Mouse (Mus musculus) heart, postnatal 0 days (tissue): ENCODE results near the gene Tfip11. TPM values are rescaled to one million over a fixed set of nuclear protein-coding genes. Genes with fewer than 3 reads are reported as not detected.

Source experiments
- ATAC-seq: fragments of 200-750 bp; cut with Nextera tagmentation; 2 replicates; pipeline ENCODE4 v1.8.0; 2017; ENCODE audit warnings: low read depth, moderate number of reproducible peaks, moderate library complexity; ENCODE audit not compliant: insufficient read depth
- DNase-seq: peaks from one replicate; pipeline ENCODE4 v3.0.0-alpha.2; 2016; ENCODE audit warnings: low spot score
- H3K27ac ChIP-seq: fragments of 300-500 bp; sonication (generic); 2 replicates; pipeline ENCODE4 v1.5.1; 2014; ENCODE audit warnings: low read depth, mild to moderate bottlenecking
- H3K27me3 ChIP-seq: fragments of 300-500 bp; sonication (generic); 2 replicates; pipeline ENCODE4 v1.6.1; 2014; ENCODE audit warnings: low read length, mixed read lengths; ENCODE audit not compliant: control insufficient read depth, insufficient read depth
- H3K36me3 ChIP-seq: fragments of 300-500 bp; sonication (generic); replicated peaks from 2 replicates; pipeline ENCODE4 v1.6.1; 2014; ENCODE audit warnings: low read length, mixed read lengths; ENCODE audit not compliant: control insufficient read depth, insufficient read depth
- H3K4me1 ChIP-seq: fragments of 300-500 bp; sonication (generic); 2 replicates; pipeline ENCODE4 v1.6.1; 2014; ENCODE audit warnings: antibody characterized with exemption; ENCODE audit not compliant: control insufficient read depth, insufficient read depth
- H3K4me2 ChIP-seq: fragments of 300-500 bp; sonication (generic); 2 replicates; pipeline ENCODE4 v1.6.1; 2014; ENCODE audit warnings: low read depth, mild to moderate bottlenecking, low read length, moderate library complexity
- H3K4me3 ChIP-seq: fragments of 300-500 bp; sonication (generic); 2 replicates; pipeline ENCODE4 v1.5.1; 2014; ENCODE audit warnings: low read depth, low read length
- H3K9ac ChIP-seq: fragments of 300-500 bp; sonication (generic); replicated peaks from 2 replicates; pipeline ENCODE4 v1.6.1; 2014; ENCODE audit warnings: low read depth, low read length, mixed read lengths
- H3K9me3 ChIP-seq: fragments of 300-500 bp; sonication (generic); replicated peaks from 2 replicates; pipeline ENCODE4 v1.6.1; 2016; ENCODE audit warnings: low read length; ENCODE audit not compliant: control insufficient read depth
- CTCF ChIP-seq: IDR thresholded peaks from 2 replicates; pipeline ENCODE4 v1.5.1; 2016; ENCODE audit warnings: antibody characterized with exemption, control low read depth, low read depth
- EP300 ChIP-seq: IDR thresholded peaks from 2 replicates; pipeline ENCODE4 v1.6.1; 2016; ENCODE audit warnings: antibody characterized with exemption, low read depth
- WGBS: fragments of 180-500 bp; shearing (Covaris S2); extraction: QIAGEN DNeasy Blood & Tissue Kit; methylation state at CpG from one replicate; pipeline ENCODE4 v1.1.7; 2014; 5-methylcytosine and 5-hydroxymethylcytosine counted together
- polyA plus RNA-seq: library from polyadenylated mRNA; unstranded; fragments of >200 nt; fragmentation: Nextera tagmentation; extraction: Ambion mirVana; gene quantifications from 2 replicates; pipeline ENCODE4 v1.2.1, GENCODE M21; 2015
- total RNA-seq: library from RNA; depleted of rRNA; stranded (reverse); fragments of >200 nt; gene quantifications from 2 replicates; pipeline ENCODE4 v1.2.3, GENCODE M21; 2014; ENCODE audit warnings: low replicate concordance

The Tfip11 gene
- total and polyA plus RNA-seq, 2 experiments from 2014 or later, result 6.5 to 11.7 TPM

GRCm38 (mm10) chr5:112292343-112292980 is 33.7 kb upstream of the Tfip11 start:
- WGBS, result 78% methylated on average over 17 of the region's 17 CpGs
- H3K4me1 ChIP-seq, result peaks cover 28% of the 10 kb centered on the region
- ATAC-seq (no peak), DNase-seq (no peak)
- no peak overlapping the region for H3K4me3 ChIP-seq
- H3K9me3 ChIP-seq, result no peaks in the 10 kb centered on the region
- H3K27ac ChIP-seq, result no peak overlapping the region
- H3K36me3 ChIP-seq, result no peaks in the 10 kb centered on the region; the same call in 1 of the 2 replicates
- TF ChIP-seq CTCF, result no peak
- no peaks in the 10 kb centered on the region for H3K27me3 ChIP-seq
- H3K9ac ChIP-seq, result no peak overlapping the region
- no peak overlapping the region for H3K4me2 ChIP-seq

- Histone ChIP-seq H3K27ac (no peak overlapping the region), H3K4me1 (peaks cover 27% of the 10 kb centered on the region; the same call in 1 of the 2 replicates), H3K27me3 (no peaks in the 10 kb centered on the region), H3K36me3 (no peaks in the 10 kb centered on the region; the same call in 1 of the 2 replicates), H3K4me2 (no peak overlapping the region), H3K9ac (no peak overlapping the region), H3K9me3 (no peaks in the 10 kb centered on the region), H3K4me3 (no peak overlapping the region)
- WGBS, result 70% methylated on average over 2 of the region's 2 CpGs
- DNase-seq (no peak), ATAC-seq (no peak)
- TF ChIP-seq CTCF (no peak), EP300 (no peak)
Measured at GRCm38 (mm10) chr5:112293800-112294199, 32.4 kb upstream of the Tfip11 start.

- Histone ChIP-seq H3K4me1 (peaks cover 27% of the 10 kb centered on the region; the same call in 1 of the 2 replicates), H3K9ac (no peak overlapping the region), H3K9me3 (no peaks in the 10 kb centered on the region), H3K27ac (no peak overlapping the region), H3K4me3 (no peak overlapping the region), H3K27me3 (no peaks in the 10 kb centered on the region), H3K4me2 (no peak overlapping the region), H3K36me3 (no peaks in the 10 kb centered on the region; the same call in 1 of the 2 replicates)
- no peak for DNase-seq
- WGBS, result 59% methylated on average over 4 of the region's 4 CpGs
- no peak for ATAC-seq
- TF ChIP-seq CTCF (no peak), EP300 (no peak)
Measured at GRCm38 (mm10) chr5:112294696-112295095, 31.5 kb upstream of the Tfip11 start.

GRCm38 (mm10) chr5:112295162-112295561 is 31.0 kb upstream of the Tfip11 start:
- Histone ChIP-seq H3K27me3 (no peaks in the 10 kb centered on the region), H3K9ac (no peak overlapping the region), H3K27ac (no peak overlapping the region), H3K4me3 (no peak overlapping the region), H3K36me3 (no peaks in the 10 kb centered on the region; the same call in 1 of the 2 replicates), H3K4me1 (peaks cover 27% of the 10 kb centered on the region; the same call in 1 of the 2 replicates), H3K4me2 (no peak overlapping the region), H3K9me3 (no peaks in the 10 kb centered on the region)
- WGBS, result 53% methylated on average over 8 of the region's 8 CpGs
- DNase-seq (no peak), ATAC-seq (no peak)
- TF ChIP-seq CTCF (no peak), EP300 (no peak)

GRCm38 (mm10) chr5:112295564-112295963 is 30.6 kb upstream of the Tfip11 start:
- H3K4me2 ChIP-seq, result no peak overlapping the region
- DNase-seq, result no peak
- no peak overlapping the region for H3K27ac ChIP-seq
- no peak for TF ChIP-seq EP300
- TF ChIP-seq CTCF, result no peak
- no peaks in the 10 kb centered on the region; the same call in 1 of the 2 replicates for H3K36me3 ChIP-seq
- no peaks in the 10 kb centered on the region for H3K27me3 ChIP-seq
- no peaks in the 10 kb centered on the region for H3K9me3 ChIP-seq
- H3K4me3 ChIP-seq, result no peak overlapping the region
- ATAC-seq, result no peak
- H3K4me1 ChIP-seq, result peaks cover 27% of the 10 kb centered on the region; the same call in 1 of the 2 replicates
- no peak overlapping the region for H3K9ac ChIP-seq
- WGBS, result 75% methylated on average over 8 of the region's 8 CpGs
